Mouse (Mus musculus) heart, adult 2 months (tissue): Measurements from ENCODE around the gene Bach2.

Experiments used
- CTCF ChIP-seq: fragments of 200-600 bp; IDR thresholded peaks from 2 replicates; pipeline ENCODE4 v1.8.1; 2022; ENCODE audit warnings: antibody characterized with exemption, mild to moderate bottlenecking, moderate library complexity
- EP300 ChIP-seq: fragments of 200-500 bp; IDR thresholded peaks from 2 replicates; pipeline ENCODE4 v1.6.1; 2011; ENCODE audit warnings: low read depth, low read length, control low read depth; ENCODE audit not compliant: insufficient read depth
- POLR2A ChIP-seq: fragments of 200-500 bp; IDR thresholded peaks from 2 replicates; pipeline ENCODE4 v1.6.1; 2011; ENCODE audit warnings: mild to moderate bottlenecking, low read depth, low read length, control low read depth; ENCODE audit not compliant: insufficient read depth

GRCm38 (mm10) chr4:32422427-32422826 is 183.8 kb downstream of the Bach2 start:
- no peak for TF ChIP-seq EP300
- no peak for TF ChIP-seq CTCF
- no peak for TF ChIP-seq POLR2A
